Comparison of ENCODE assay signal across 8 mouse cellular contexts in genomic region chr7:31149271-31149670, GRCm38 (mm10). TPM values are rescaled to one million over a fixed set of nuclear protein-coding genes. Genes with fewer than 3 reads are reported as not detected.
A peak's percentile ranks its signal among the peaks of the same experiment; 100 is the strongest.
DNase-seq lines count a peak whose midpoint lies in the region; ATAC-seq and TF ChIP-seq lines count a peak whose summit lies in the region.

No protein-coding gene starts in this region.

- peak overlapping the region; percentile 95 for H3K9ac ChIP-seq in lung, embryonic 14.5 days
- H3K9ac ChIP-seq in embryonic facial prominence, embryonic 14.5 days (ENCODE audit: low read depth, low read length) = peak overlapping the region; percentile 81
- peak overlapping the region; percentile 86 for H3K9ac ChIP-seq in intestine, embryonic 15.5 days
- peak overlapping the region; percentile 100 for H3K9ac ChIP-seq in neural tube, embryonic 13.5 days

- WGBS in lung, embryonic 14.5 days = 24% methylated on average over 9 of the region's 9 CpGs
- 32% methylated on average over 9 of the region's 9 CpGs for WGBS in embryonic facial prominence, embryonic 14.5 days
- WGBS in intestine, embryonic 15.5 days = 33% methylated on average over 9 of the region's 9 CpGs
- 37% methylated on average over 9 of the region's 9 CpGs for WGBS in neural tube, embryonic 13.5 days

- no peak for ATAC-seq in lung, embryonic 14.5 days (ENCODE audit: insufficient read depth)
- ATAC-seq in embryonic facial prominence, embryonic 14.5 days (ENCODE audit: low read depth) = no peak
- no peak for ATAC-seq in intestine, embryonic 15.5 days
- ATAC-seq in neural tube, embryonic 13.5 days (ENCODE audit: low read depth) = peak; percentile 4; the same call in 1 of the 2 replicates

- H3K27ac ChIP-seq in lung, embryonic 14.5 days (ENCODE audit: low read depth) = peak overlapping the region; percentile 95
- peak overlapping the region; percentile 94 for H3K27ac ChIP-seq in embryonic facial prominence, embryonic 14.5 days (replicated peaks; ENCODE audit: low read depth, low read length)
- peak overlapping the region; percentile 32 for H3K27ac ChIP-seq in intestine, embryonic 15.5 days
- H3K27ac ChIP-seq in neural tube, embryonic 13.5 days (replicated peaks) = peak overlapping the region; percentile 99

- H3K36me3 ChIP-seq in lung, embryonic 14.5 days (ENCODE audit: insufficient read depth) = peaks cover 18% of the 10 kb centered on the region; the same call in 1 of the 2 replicates
- peaks cover 16% of the 10 kb centered on the region; the same call in 1 of the 2 replicates for H3K36me3 ChIP-seq in embryonic facial prominence, embryonic 14.5 days (ENCODE audit: control insufficient read depth, insufficient read depth, low read length)
- no peaks in the 10 kb centered on the region for H3K36me3 ChIP-seq in intestine, embryonic 15.5 days
- H3K36me3 ChIP-seq in neural tube, embryonic 13.5 days = peaks cover 15% of the 10 kb centered on the region

- peak; percentile 13 for DNase-seq in lung, embryonic 14.5 days
- no peak for DNase-seq in lung, postnatal 25 days (ENCODE audit: low spot score)
- DNase-seq in embryonic facial prominence, embryonic 14.5 days (ENCODE audit: low spot score) = no peak
- no peak for DNase-seq in adrenal gland, adult 18-20 months (ENCODE audit: low spot score in 2 of 2)
- no peak for DNase-seq in layer of hippocampus, adult 9-11 months
- DNase-seq in kidney, adult 9 months = no peak

- H3K4me2 ChIP-seq in lung, embryonic 14.5 days = peak overlapping the region; percentile 77
- peak overlapping the region; percentile 72 for H3K4me2 ChIP-seq in embryonic facial prominence, embryonic 14.5 days (ENCODE audit: low read depth, low read length)
- H3K4me2 ChIP-seq in intestine, embryonic 15.5 days (replicated peaks) = peak overlapping the region; percentile 73
- H3K4me2 ChIP-seq in neural tube, embryonic 13.5 days = peak overlapping the region; percentile 75

- peak overlapping the region; percentile 89 for H3K4me3 ChIP-seq in lung, embryonic 14.5 days (ENCODE audit: low read depth, low read length)
- H3K4me3 ChIP-seq in embryonic facial prominence, embryonic 14.5 days (ENCODE audit: low read depth, low read length) = peak overlapping the region; percentile 72
- peak overlapping the region; percentile 72 for H3K4me3 ChIP-seq in intestine, embryonic 15.5 days (replicated peaks)
- peak overlapping the region; percentile 94 for H3K4me3 ChIP-seq in neural tube, embryonic 13.5 days

- H3K4me1 ChIP-seq in lung, embryonic 14.5 days (ENCODE audit: insufficient read depth) = peaks cover 42% of the 10 kb centered on the region
- H3K4me1 ChIP-seq in embryonic facial prominence, embryonic 14.5 days (ENCODE audit: control insufficient read depth, insufficient read depth, low read length) = peaks cover 18% of the 10 kb centered on the region; the same call in 1 of the 2 replicates
- peaks cover 56% of the 10 kb centered on the region for H3K4me1 ChIP-seq in intestine, embryonic 15.5 days (replicated peaks)
- peaks cover 42% of the 10 kb centered on the region for H3K4me1 ChIP-seq in neural tube, embryonic 13.5 days (replicated peaks)

- H3K9me3 ChIP-seq in lung, embryonic 14.5 days (ENCODE audit: low read depth, low read length) = no peaks in the 10 kb centered on the region
- H3K9me3 ChIP-seq in embryonic facial prominence, embryonic 14.5 days (ENCODE audit: control insufficient read depth, low read length) = no peaks in the 10 kb centered on the region
- no peaks in the 10 kb centered on the region for H3K9me3 ChIP-seq in intestine, embryonic 15.5 days
- no peaks in the 10 kb centered on the region for H3K9me3 ChIP-seq in neural tube, embryonic 13.5 days

- TF ChIP-seq CTCF in lung, embryonic 14.5 days (IDR thresholded peaks at IDR 0.05; ENCODE audit: low read depth) = no peak

- H3K27me3 ChIP-seq in lung, embryonic 14.5 days (ENCODE audit: insufficient read depth, low read length) = no peaks in the 10 kb centered on the region
- no peaks in the 10 kb centered on the region for H3K27me3 ChIP-seq in embryonic facial prominence, embryonic 14.5 days (replicated peaks; ENCODE audit: control insufficient read depth, insufficient read depth, low read length)
- H3K27me3 ChIP-seq in intestine, embryonic 15.5 days (replicated peaks) = no peaks in the 10 kb centered on the region
- no peaks in the 10 kb centered on the region for H3K27me3 ChIP-seq in neural tube, embryonic 13.5 days

RNA-seq across cellular contexts. Expression of gene Gramd1a, which starts 6.4 kb away (rescaled TPM):
- polyA plus RNA-seq in lung, embryonic 14.5 days (2014; fragmentation: Nextera tagmentation; extraction: Ambion mirVana) = 56.7 and 67.2 TPM in 2 replicates
- polyA plus RNA-seq in embryonic facial prominence, embryonic 14.5 days (2014; fragmentation: Nextera tagmentation; extraction: Ambion mirVana) = 65.4 and 65.7 TPM in 2 replicates
- 41.6 and 44.2 TPM in 2 replicates for polyA plus RNA-seq in intestine, embryonic 15.5 days (2015; fragmentation: Nextera tagmentation; extraction: Ambion mirVana)
- 206 and 212 TPM in 2 replicates for polyA plus RNA-seq in neural tube, embryonic 13.5 days (2015; fragmentation: Nextera tagmentation; extraction: Ambion mirVana)
- total RNA-seq in adrenal gland, adult 18-20 months (2021) = 10 to 100 TPM; 41.9 to 51.7 TPM

RNA-seq across cellular contexts. Expression of gene Scn1b, which starts 22.5 kb away (rescaled TPM):
- polyA plus RNA-seq in lung, embryonic 14.5 days (2014; fragmentation: Nextera tagmentation; extraction: Ambion mirVana) = 0.93 and 1.3 TPM in 2 replicates
- 8.5 and 9.4 TPM in 2 replicates for polyA plus RNA-seq in embryonic facial prominence, embryonic 14.5 days (2014; fragmentation: Nextera tagmentation; extraction: Ambion mirVana)
- 1.6 and 1.8 TPM in 2 replicates for polyA plus RNA-seq in intestine, embryonic 15.5 days (2015; fragmentation: Nextera tagmentation; extraction: Ambion mirVana)
- 5.1 and 6.8 TPM in 2 replicates for polyA plus RNA-seq in neural tube, embryonic 13.5 days (2015; fragmentation: Nextera tagmentation; extraction: Ambion mirVana)
- total RNA-seq in adrenal gland, adult 18-20 months (2021) = 10 to 100 TPM; 13.5 to 24.9 TPM

RNA-seq across cellular contexts. Expression of gene Hpn, which starts 34.2 kb away (rescaled TPM):
- polyA plus RNA-seq in lung, embryonic 14.5 days (2014; fragmentation: Nextera tagmentation; extraction: Ambion mirVana) = 9.9 and 10.8 TPM in 2 replicates
- 4.4 and 4.9 TPM in 2 replicates for polyA plus RNA-seq in embryonic facial prominence, embryonic 14.5 days (2014; fragmentation: Nextera tagmentation; extraction: Ambion mirVana)
- 37.9 and 47.0 TPM in 2 replicates for polyA plus RNA-seq in intestine, embryonic 15.5 days (2015; fragmentation: Nextera tagmentation; extraction: Ambion mirVana)
- 0.25 and 0.62 TPM in 2 replicates for polyA plus RNA-seq in neural tube, embryonic 13.5 days (2015; fragmentation: Nextera tagmentation; extraction: Ambion mirVana)
- 1 to 10 TPM; 1.2 to 1.4 TPM for total RNA-seq in adrenal gland, adult 18-20 months (2021)

Comparison
In these comparisons a context has a peak if more than half of its experiments do, and no peak if none do; other contexts are left out.
1. H3K27ac ChIP-seq: peak in every context shown above with its lines; median percentile 99 in neural tube, embryonic 13.5 days; 95 in lung, embryonic 14.5 days; 94 in embryonic facial prominence, embryonic 14.5 days; 32 in intestine, embryonic 15.5 days.